Mouse (Mus musculus): ENCODE data around the gene Abca4. TPM values are rescaled to one million over a fixed set of nuclear protein-coding genes. Genes with fewer than 3 reads are reported as not detected.

Gene Abca4
- polyA plus RNA-seq, 1 experiment from 2014 or later, result 4.0 TPM

GRCm38 (mm10) chr3:122111141-122111981 is 67.1 kb downstream of the Abca4 start:
- no peaks in the 10 kb centered on the region for H3K36me3 ChIP-seq
- H3K27me3 ChIP-seq (replicated peaks), result no peaks in the 10 kb centered on the region
- H3K9ac ChIP-seq, result no peak overlapping the region
- WGBS, result 35% methylated on average over 9 of the region's 9 CpGs
- ATAC-seq (ENCODE audit: insufficient number of reproducible peaks, low FRiP score), result peak; percentile 85
- no peaks in the 10 kb centered on the region for H3K9me3 ChIP-seq (replicated peaks)
- no peak overlapping the region for H3K4me3 ChIP-seq
- no peak overlapping the region for H3K27ac ChIP-seq (ENCODE audit: poor library complexity, severe bottlenecking)
- no peak overlapping the region for H3K4me2 ChIP-seq
- peaks cover 23% of the 10 kb centered on the region for H3K4me1 ChIP-seq (replicated peaks)

GRCm38 (mm10) chr3:122118651-122119214 is 74.5 kb downstream of the Abca4 start:
- 50% methylated on average over 9 of the region's 9 CpGs for WGBS
- no peak overlapping the region for H3K4me2 ChIP-seq
- peak overlapping the region; percentile 51; the same call in 1 of the 2 replicates for H3K27ac ChIP-seq (ENCODE audit: poor library complexity, severe bottlenecking)
- H3K9ac ChIP-seq, result no peak overlapping the region
- H3K4me3 ChIP-seq, result no peak overlapping the region
- H3K27me3 ChIP-seq (replicated peaks), result no peaks in the 10 kb centered on the region
- ATAC-seq (ENCODE audit: insufficient number of reproducible peaks, low FRiP score), result no peak
- peaks cover 28% of the 10 kb centered on the region for H3K4me1 ChIP-seq (replicated peaks)
- no peaks in the 10 kb centered on the region for H3K36me3 ChIP-seq
- H3K9me3 ChIP-seq (replicated peaks), result no peaks in the 10 kb centered on the region

- Histone ChIP-seq H3K9me3 (replicated peaks) (no peaks in the 10 kb centered on the region), H3K4me3 (no peak overlapping the region), H3K4me2 (no peak overlapping the region), H3K9ac (no peak overlapping the region), H3K36me3 (no peaks in the 10 kb centered on the region), H3K4me1 (replicated peaks) (peaks cover 28% of the 10 kb centered on the region), H3K27me3 (replicated peaks) (no peaks in the 10 kb centered on the region), H3K27ac (ENCODE audit: poor library complexity, severe bottlenecking) (0 out of 2 replicates have a peak overlapping the region, but pooled peaks have one; percentile 14)
- ATAC-seq (ENCODE audit: insufficient number of reproducible peaks, low FRiP score), result no peak
- WGBS, result 65% methylated on average over 7 of the region's 7 CpGs
Measured at GRCm38 (mm10) chr3:122119733-122120132, 75.5 kb downstream of the Abca4 start.

GRCm38 (mm10) chr3:122120217-122120616 is 76.0 kb downstream of the Abca4 start:
- Histone ChIP-seq H3K9ac (no peak overlapping the region), H3K4me1 (replicated peaks) (peaks cover 32% of the 10 kb centered on the region), H3K9me3 (replicated peaks) (no peaks in the 10 kb centered on the region), H3K36me3 (no peaks in the 10 kb centered on the region), H3K27me3 (replicated peaks) (no peaks in the 10 kb centered on the region), H3K27ac (ENCODE audit: poor library complexity, severe bottlenecking) (0 out of 2 replicates have a peak overlapping the region, but pooled peaks have one; percentile 31), H3K4me2 (no peak overlapping the region), H3K4me3 (no peak overlapping the region)
- ATAC-seq (ENCODE audit: insufficient number of reproducible peaks, low FRiP score), result no peak
- 72% methylated on average over 7 of the region's 7 CpGs for WGBS

GRCm38 (mm10) chr3:122122127-122122663 is 78.0 kb downstream of the Abca4 start:
- 5% methylated on average over 17 of the region's 17 CpGs for WGBS
- H3K4me3 ChIP-seq, result peak overlapping the region; percentile 28
- H3K4me1 ChIP-seq (replicated peaks), result peaks cover 35% of the 10 kb centered on the region
- ATAC-seq (ENCODE audit: insufficient number of reproducible peaks, low FRiP score), result peak; percentile 87
- H3K36me3 ChIP-seq, result no peaks in the 10 kb centered on the region
- no peak overlapping the region for H3K9ac ChIP-seq
- H3K27ac ChIP-seq (ENCODE audit: poor library complexity, severe bottlenecking), result peak overlapping the region; percentile 33; the same call in 1 of the 2 replicates
- peak overlapping the region; percentile 56 for H3K4me2 ChIP-seq
- H3K27me3 ChIP-seq (replicated peaks), result no peaks in the 10 kb centered on the region
- H3K9me3 ChIP-seq (replicated peaks), result no peaks in the 10 kb centered on the region

GRCm38 (mm10) chr3:122122838-122123237 is 78.6 kb downstream of the Abca4 start:
- 78% methylated on average over 8 of the region's 8 CpGs for WGBS
- Histone ChIP-seq H3K4me2 (no peak overlapping the region), H3K9ac (no peak overlapping the region), H3K36me3 (no peaks in the 10 kb centered on the region), H3K4me1 (replicated peaks) (peaks cover 36% of the 10 kb centered on the region), H3K4me3 (no peak overlapping the region), H3K9me3 (replicated peaks) (no peaks in the 10 kb centered on the region), H3K27me3 (replicated peaks) (no peaks in the 10 kb centered on the region), H3K27ac (ENCODE audit: poor library complexity, severe bottlenecking) (peak overlapping the region; percentile 33)
- ATAC-seq (ENCODE audit: insufficient number of reproducible peaks, low FRiP score), result no peak

GRCm38 (mm10) chr3:122128999-122129493 is 84.8 kb downstream of the Abca4 start:
- no peak for ATAC-seq (ENCODE audit: insufficient number of reproducible peaks, low FRiP score)
- no peak overlapping the region for H3K4me2 ChIP-seq
- WGBS, result 24% methylated on average over 17 of the region's 17 CpGs
- H3K4me1 ChIP-seq (replicated peaks), result peaks cover 65% of the 10 kb centered on the region
- no peaks in the 10 kb centered on the region for H3K9me3 ChIP-seq (replicated peaks)
- no peaks in the 10 kb centered on the region for H3K36me3 ChIP-seq
- no peak overlapping the region for H3K4me3 ChIP-seq
- no peak overlapping the region for H3K27ac ChIP-seq (ENCODE audit: poor library complexity, severe bottlenecking)
- no peaks in the 10 kb centered on the region for H3K27me3 ChIP-seq (replicated peaks)
- no peak overlapping the region for H3K9ac ChIP-seq

GRCm38 (mm10) chr3:122130771-122131170 is 86.5 kb downstream of the Abca4 start:
- Histone ChIP-seq H3K36me3 (no peaks in the 10 kb centered on the region), H3K27me3 (replicated peaks) (no peaks in the 10 kb centered on the region), H3K27ac (ENCODE audit: poor library complexity, severe bottlenecking) (peak overlapping the region; percentile 82), H3K4me3 (no peak overlapping the region), H3K9me3 (replicated peaks) (no peaks in the 10 kb centered on the region), H3K4me1 (replicated peaks) (peaks cover 68% of the 10 kb centered on the region), H3K4me2 (peak overlapping the region; percentile 18; the same call in 1 of the 2 replicates), H3K9ac (no peak overlapping the region)
- peak; percentile 71 for ATAC-seq (ENCODE audit: insufficient number of reproducible peaks, low FRiP score)
- 13% methylated on average over 4 of the region's 4 CpGs for WGBS

GRCm38 (mm10) chr3:122131633-122132032 is 87.4 kb downstream of the Abca4 start:
- Histone ChIP-seq H3K4me3 (no peak overlapping the region), H3K27me3 (replicated peaks) (no peaks in the 10 kb centered on the region), H3K4me2 (peak overlapping the region; percentile 18; the same call in 1 of the 2 replicates), H3K9ac (no peak overlapping the region), H3K4me1 (replicated peaks) (peaks cover 68% of the 10 kb centered on the region), H3K9me3 (replicated peaks) (no peaks in the 10 kb centered on the region), H3K36me3 (no peaks in the 10 kb centered on the region), H3K27ac (ENCODE audit: poor library complexity, severe bottlenecking) (peak overlapping the region; percentile 82)
- WGBS, result 19% methylated on average over 3 of the region's 3 CpGs
- no peak for ATAC-seq (ENCODE audit: insufficient number of reproducible peaks, low FRiP score)

- Histone ChIP-seq H3K27ac (ENCODE audit: poor library complexity, severe bottlenecking) (peak overlapping the region; percentile 82), H3K27me3 (replicated peaks) (no peaks in the 10 kb centered on the region; the same call in 1 of the 2 replicates), H3K4me2 (peak overlapping the region; percentile 29), H3K36me3 (no peaks in the 10 kb centered on the region), H3K4me1 (replicated peaks) (peaks cover 64% of the 10 kb centered on the region), H3K9me3 (replicated peaks) (no peaks in the 10 kb centered on the region), H3K4me3 (no peak overlapping the region), H3K9ac (0 out of 2 replicates have a peak overlapping the region, but pooled peaks have one; percentile 19)
- 2% methylated on average over 5 of the region's 5 CpGs for WGBS
- peak; percentile 51; the same call in 1 of the 2 replicates for ATAC-seq (ENCODE audit: insufficient number of reproducible peaks, low FRiP score)
Measured at GRCm38 (mm10) chr3:122133255-122133654, 89.0 kb downstream of the Abca4 start.

- H3K9ac ChIP-seq, result no peak overlapping the region
- H3K4me3 ChIP-seq, result no peak overlapping the region
- H3K4me2 ChIP-seq, result peak overlapping the region; percentile 29
- H3K36me3 ChIP-seq, result no peaks in the 10 kb centered on the region
- WGBS, result 11% methylated on average over 6 of the region's 6 CpGs
- peak overlapping the region; percentile 82 for H3K27ac ChIP-seq (ENCODE audit: poor library complexity, severe bottlenecking)
- ATAC-seq (ENCODE audit: insufficient number of reproducible peaks, low FRiP score), result peak; percentile 33; the same call in 1 of the 2 replicates
- no peaks in the 10 kb centered on the region for H3K9me3 ChIP-seq (replicated peaks)
- peaks cover 58% of the 10 kb centered on the region for H3K4me1 ChIP-seq (replicated peaks)
- H3K27me3 ChIP-seq (replicated peaks), result no peaks in the 10 kb centered on the region; the same call in 1 of the 2 replicates
Measured at GRCm38 (mm10) chr3:122133840-122134239, 89.6 kb downstream of the Abca4 start.
